9 mouse cellular contexts compared by ENCODE assay signal in the genomic region with DNA sequence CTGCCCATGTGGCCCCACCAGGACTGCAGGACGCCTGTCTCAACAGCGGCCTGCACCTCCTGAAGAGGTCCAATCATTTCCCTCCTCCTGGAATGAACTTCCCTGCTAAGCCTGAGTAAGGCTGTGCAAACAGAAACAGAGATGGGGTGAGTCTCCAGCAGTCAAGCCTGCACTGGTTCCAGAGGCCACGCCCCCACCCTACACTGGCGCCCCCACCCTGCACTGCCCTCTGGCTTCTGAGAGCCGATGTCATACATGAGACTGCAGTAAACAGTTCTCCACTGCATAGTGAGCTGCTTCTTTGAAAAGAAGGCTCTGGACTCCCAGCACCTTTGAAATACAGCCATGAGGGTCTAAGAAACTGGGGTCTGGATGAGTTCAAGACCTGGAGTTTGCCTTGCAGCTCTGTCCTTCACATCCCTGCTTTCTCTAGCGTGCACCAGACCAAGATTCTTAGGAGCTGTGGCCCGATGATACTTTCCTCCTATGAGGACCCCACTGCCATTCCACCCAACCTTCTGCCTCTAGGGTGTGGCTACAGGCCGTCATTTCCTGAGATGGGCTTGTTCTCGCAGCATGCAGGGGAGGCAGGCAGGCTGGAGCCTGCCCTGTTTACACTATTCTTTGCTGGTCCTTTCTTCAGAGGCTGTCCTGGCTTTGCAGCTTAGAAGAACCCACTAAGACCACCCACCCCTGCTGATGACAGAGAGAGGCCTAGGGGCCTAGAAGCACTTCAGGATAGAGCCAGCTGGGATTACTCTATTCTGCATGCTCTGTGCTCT.
DNase-seq lines count a peak whose midpoint lies in the region; ATAC-seq lines count a peak whose summit lies in the region.
"Had no signal": no experiment of that assay in that cellular context is flagged by ENCODE, and none has a peak within 500 bp of the region (broad histone marks: within the 10 kb centered on the region; RNA-seq: fewer than 3 reads in every experiment).

No protein-coding gene starts in this region.

- no peak for ATAC-seq in hindbrain, embryonic 16.5 days
- peak; percentile 86 for ATAC-seq in stomach, embryonic 16.5 days (ENCODE audit: insufficient read depth, low FRiP score)

- intact Hi-C loops in left cerebral cortex, postnatal 36 days (cut with DNase I) = no loop called here

- WGBS in hindbrain, embryonic 10.5 days = 46% methylated on average over 9 of the region's 9 CpGs
- 51% methylated on average over 9 of the region's 9 CpGs for WGBS in hindbrain, embryonic 16.5 days
- WGBS in stomach, embryonic 16.5 days = 22% methylated on average over 9 of the region's 9 CpGs

- H3K4me2 ChIP-seq in hindbrain, embryonic 16.5 days (ENCODE audit: low read length) = no peak overlapping the region
- no peak overlapping the region; the same call in 1 of the 2 replicates for H3K4me2 ChIP-seq in stomach, embryonic 16.5 days (ENCODE audit: low read depth, low read length)
- H3K4me2 ChIP-seq: hindbrain, embryonic 15.5 days had no signal

- no peak overlapping the region for H3K4me3 ChIP-seq in hindbrain, embryonic 10.5 days
- no peak overlapping the region for H3K4me3 ChIP-seq in hindbrain, embryonic 16.5 days (ENCODE audit: low read length)
- H3K4me3 ChIP-seq in stomach, embryonic 16.5 days (replicated peaks; ENCODE audit: low read length) = no peak overlapping the region
- H3K4me3 ChIP-seq: hindbrain, embryonic 15.5 days had no signal

- peak overlapping the region; percentile 45; the same call in 1 of the 2 replicates for H3K27ac ChIP-seq in hindbrain, embryonic 10.5 days
- no peak overlapping the region for H3K27ac ChIP-seq in hindbrain, embryonic 16.5 days (ENCODE audit: low read depth, low read length)
- H3K27ac ChIP-seq in stomach, embryonic 16.5 days (ENCODE audit: low read length) = peak overlapping the region; percentile 90
- H3K27ac ChIP-seq: hindbrain, embryonic 15.5 days had no signal

- H3K27me3 ChIP-seq in hindbrain, embryonic 10.5 days (ENCODE audit: insufficient read depth, poor library complexity, severe bottlenecking) = peaks cover 4% of the 10 kb centered on the region; the same call in 1 of the 2 replicates
- no peaks in the 10 kb centered on the region for H3K27me3 ChIP-seq in hindbrain, embryonic 16.5 days (replicated peaks; ENCODE audit: control insufficient read depth, insufficient read depth, low read length)
- H3K27me3 ChIP-seq in stomach, embryonic 16.5 days (ENCODE audit: control insufficient read depth, insufficient read depth, low read length) = no peaks in the 10 kb centered on the region

- peaks cover 26% of the 10 kb centered on the region for H3K4me1 ChIP-seq in hindbrain, embryonic 10.5 days (replicated peaks)
- no peaks in the 10 kb centered on the region for H3K4me1 ChIP-seq in hindbrain, embryonic 16.5 days (ENCODE audit: control insufficient read depth, insufficient read depth, low read depth, low read length)
- H3K4me1 ChIP-seq in stomach, embryonic 16.5 days (ENCODE audit: control insufficient read depth, insufficient read depth, low read length) = peaks cover 26% of the 10 kb centered on the region
- H3K4me1 ChIP-seq: hindbrain, embryonic 15.5 days had no signal

- peak; percentile 31 for DNase-seq in hindbrain, embryonic 10.5 days (ENCODE audit: low spot score)
- DNase-seq in embryo, embryonic 9.5 days (ENCODE audit: extremely low spot score) = peak; percentile 41
- DNase-seq in kidney, postnatal 4 days = peak; percentile 57 to 71
- no peak for DNase-seq in left cerebral cortex, postnatal 36 days (ENCODE audit: low spot score in 2 of 2)
- no peak for DNase-seq in ovary, adult 18-20 months (ENCODE audit: low spot score)
- no peak for DNase-seq in adrenal gland, adult 8-10 months

- H3K9ac ChIP-seq in hindbrain, embryonic 16.5 days (ENCODE audit: low read depth, low read length) = no peak overlapping the region
- no peak overlapping the region; the same call in 1 of the 2 replicates for H3K9ac ChIP-seq in stomach, embryonic 16.5 days (ENCODE audit: low read length)
- H3K9ac ChIP-seq: hindbrain, embryonic 15.5 days had no signal

- H3K9me3 ChIP-seq in hindbrain, embryonic 10.5 days = no peaks in the 10 kb centered on the region
- no peaks in the 10 kb centered on the region for H3K9me3 ChIP-seq in hindbrain, embryonic 16.5 days (ENCODE audit: control insufficient read depth, low read length)
- H3K9me3 ChIP-seq in stomach, embryonic 16.5 days (replicated peaks; ENCODE audit: control insufficient read depth, low read length) = no peaks in the 10 kb centered on the region
- H3K9me3 ChIP-seq: hindbrain, embryonic 15.5 days had no signal

- no peaks in the 10 kb centered on the region for H3K36me3 ChIP-seq in hindbrain, embryonic 10.5 days
- no peaks in the 10 kb centered on the region for H3K36me3 ChIP-seq in hindbrain, embryonic 16.5 days (ENCODE audit: control insufficient read depth, insufficient read depth, low read length)
- H3K36me3 ChIP-seq in stomach, embryonic 16.5 days (ENCODE audit: control insufficient read depth, insufficient read depth, low read length) = no peaks in the 10 kb centered on the region
- H3K36me3 ChIP-seq: hindbrain, embryonic 15.5 days had no signal

Comparison
In these comparisons a context has a peak if more than half of its experiments do, and no peak if none do; other contexts are left out.
1. DNase-seq: peak in hindbrain, embryonic 10.5 days (single experiment), embryo, embryonic 9.5 days (single experiment) and kidney, postnatal 4 days (2 of 2); none in left cerebral cortex, postnatal 36 days (0 of 2), ovary, adult 18-20 months (single experiment) and adrenal gland, adult 8-10 months (single experiment).